Mouse (Mus musculus) forebrain, embryonic 16.5 days (tissue): ENCODE data around the gene Cacna1h. TPM values are rescaled to one million over a fixed set of nuclear protein-coding genes. Genes with fewer than 3 reads are reported as not detected.

Experiments used
- ATAC-seq: fragments of 200-750 bp; cut with Nextera tagmentation; 2 replicates; pipeline ENCODE4 v1.8.0; 2017; ENCODE audit warnings: mild to moderate bottlenecking, moderate library complexity
- H3K27ac ChIP-seq: fragments of 300-500 bp; sonication (generic); 2 replicates; pipeline ENCODE4 v1.5.1; 2014; ENCODE audit warnings: low read length, control low read depth
- H3K27me3 ChIP-seq: fragments of 300-500 bp; sonication (generic); replicated peaks from 2 replicates; pipeline ENCODE4 v1.6.1; 2014; ENCODE audit warnings: low read length; ENCODE audit not compliant: control insufficient read depth, insufficient read depth
- H3K36me3 ChIP-seq: fragments of 300-500 bp; sonication (generic); 2 replicates; pipeline ENCODE4 v1.6.1; 2014; ENCODE audit not compliant: control insufficient read depth, insufficient read depth
- H3K4me1 ChIP-seq: fragments of 300-500 bp; sonication (generic); replicated peaks from 2 replicates; pipeline ENCODE4 v1.6.1; 2014; ENCODE audit warnings: low read length; ENCODE audit not compliant: control insufficient read depth, insufficient read depth
- H3K4me2 ChIP-seq: fragments of 300-500 bp; sonication (generic); 2 replicates; pipeline ENCODE4 v1.6.1; 2014; ENCODE audit warnings: mild to moderate bottlenecking, low read length, control low read depth
- H3K4me3 ChIP-seq: fragments of 300-500 bp; sonication (generic); replicated peaks from 2 replicates; pipeline ENCODE4 v1.5.1; 2014; ENCODE audit warnings: mild to moderate bottlenecking, low read length, control low read depth
- H3K9ac ChIP-seq: fragments of 300-500 bp; sonication (generic); replicated peaks from 2 replicates; pipeline ENCODE4 v1.6.1; 2014; ENCODE audit warnings: low read depth, low read length, control low read depth
- H3K9me3 ChIP-seq: fragments of 300-500 bp; sonication (generic); 2 replicates; pipeline ENCODE4 v1.6.1; 2016; ENCODE audit warnings: low read length; ENCODE audit not compliant: control insufficient read depth
- WGBS: fragments of 180-500 bp; shearing (Covaris S2); extraction: QIAGEN DNeasy Blood & Tissue Kit; methylation state at CpG from one replicate; pipeline ENCODE4 v1.1.7; 2014; 5-methylcytosine and 5-hydroxymethylcytosine counted together
- polyA plus RNA-seq: library from polyadenylated mRNA; unstranded; fragments of >200 nt; fragmentation: Nextera tagmentation; extraction: Ambion mirVana; gene quantifications from 2 replicates; pipeline ENCODE4 v1.2.1, GENCODE M21; 2015

Gene Cacna1h
- polyA plus RNA-seq, 1 experiment from 2014 or later = 14.7 TPM

- no peak overlapping the region for H3K27ac ChIP-seq
- no peaks in the 10 kb centered on the region for H3K27me3 ChIP-seq
- H3K36me3 ChIP-seq = no peaks in the 10 kb centered on the region
- 91% methylated on average over 4 of the region's 4 CpGs for WGBS
- no peak overlapping the region for H3K9ac ChIP-seq
- no peak for ATAC-seq
- H3K4me2 ChIP-seq = no peak overlapping the region
- H3K9me3 ChIP-seq = no peaks in the 10 kb centered on the region
- H3K4me3 ChIP-seq = no peak overlapping the region
- H3K4me1 ChIP-seq = peaks cover 11% of the 10 kb centered on the region
These were observed 39.1 kb downstream of the Cacna1h start for GRCm38 (mm10) chr17:25394526-25394925.

GRCm38 (mm10) chr17:25374011-25374410 lies 59.6 kb downstream of the Cacna1h start:
- H3K4me3 ChIP-seq = no peak overlapping the region
- no peak overlapping the region for H3K9ac ChIP-seq
- H3K4me2 ChIP-seq = no peak overlapping the region
- no peaks in the 10 kb centered on the region for H3K4me1 ChIP-seq
- peaks cover 2% of the 10 kb centered on the region; the same call in 1 of the 2 replicates for H3K36me3 ChIP-seq
- 43% methylated on average over 9 of the region's 9 CpGs for WGBS
- no peaks in the 10 kb centered on the region for H3K9me3 ChIP-seq
- no peak for ATAC-seq
- no peaks in the 10 kb centered on the region for H3K27me3 ChIP-seq
- no peak overlapping the region for H3K27ac ChIP-seq

- 84% methylated on average over 8 of the region's 8 CpGs for WGBS
- H3K4me1 ChIP-seq = no peaks in the 10 kb centered on the region
- H3K4me2 ChIP-seq = no peak overlapping the region
- ATAC-seq = no peak
- H3K36me3 ChIP-seq = peaks cover 2% of the 10 kb centered on the region; the same call in 1 of the 2 replicates
- H3K9ac ChIP-seq = no peak overlapping the region
- H3K27ac ChIP-seq = no peak overlapping the region
- no peak overlapping the region for H3K4me3 ChIP-seq
- H3K9me3 ChIP-seq = no peaks in the 10 kb centered on the region
- no peaks in the 10 kb centered on the region for H3K27me3 ChIP-seq
These were observed 61.1 kb downstream of the Cacna1h start for GRCm38 (mm10) chr17:25372491-25372890.

GRCm38 (mm10) chr17:25368973-25369372 lies 64.6 kb downstream of the Cacna1h start, which contains the start of gene Tpsg1:
Tpsg1 (plus strand) TSS chr17:25369273.
- 86% methylated on average over 3 of the region's 3 CpGs for WGBS
- no peak within 1 kb of the TSS for H3K27ac ChIP-seq
- H3K36me3 ChIP-seq = no peaks in the 10 kb centered on the region
- H3K4me3 ChIP-seq = no peak within 1 kb of the TSS
- no peaks in the 10 kb centered on the region for H3K4me1 ChIP-seq
- H3K9ac ChIP-seq = no peak within 1 kb of the TSS
- H3K9me3 ChIP-seq = no peaks in the 10 kb centered on the region
- no peaks in the 10 kb centered on the region for H3K27me3 ChIP-seq
- no peak within 1 kb of the TSS for H3K4me2 ChIP-seq
- no peak for ATAC-seq

GRCm38 (mm10) chr17:25366005-25366404 lies 67.6 kb downstream of the Cacna1h start, which contains the start of gene Tpsb2:
Tpsb2 (plus strand) TSS chr17:25366305.
- H3K4me2 ChIP-seq = no peak within 1 kb of the TSS
- H3K36me3 ChIP-seq = no peaks in the 10 kb centered on the region
- H3K9me3 ChIP-seq = no peaks in the 10 kb centered on the region
- no peaks in the 10 kb centered on the region for H3K4me1 ChIP-seq
- H3K9ac ChIP-seq = no peak within 1 kb of the TSS
- no peak within 1 kb of the TSS for H3K4me3 ChIP-seq
- H3K27ac ChIP-seq = no peak within 1 kb of the TSS
- H3K27me3 ChIP-seq = no peaks in the 10 kb centered on the region
- 71% methylated on average over 2 of the region's 2 CpGs for WGBS
- ATAC-seq = no peak

- Histone ChIP-seq H3K4me3 (no peak overlapping the region), H3K4me1 (no peaks in the 10 kb centered on the region), H3K4me2 (no peak overlapping the region), H3K27me3 (no peaks in the 10 kb centered on the region), H3K9ac (no peak overlapping the region), H3K36me3 (no peaks in the 10 kb centered on the region), H3K27ac (no peak overlapping the region), H3K9me3 (no peaks in the 10 kb centered on the region)
- ATAC-seq = no peak
- WGBS = 0% methylated on average over 1 of the region's 1 CpGs
These were observed 69.9 kb downstream of the Cacna1h start for GRCm38 (mm10) chr17:25363726-25364125.

GRCm38 (mm10) chr17:25361291-25361690 lies 72.3 kb downstream of the Cacna1h start:
- 73% methylated on average over 2 of the region's 2 CpGs for WGBS
- Histone ChIP-seq H3K27me3 (no peaks in the 10 kb centered on the region), H3K4me1 (no peaks in the 10 kb centered on the region), H3K9me3 (no peaks in the 10 kb centered on the region), H3K27ac (no peak overlapping the region), H3K9ac (no peak overlapping the region), H3K36me3 (no peaks in the 10 kb centered on the region), H3K4me2 (no peak overlapping the region), H3K4me3 (no peak overlapping the region)
- ATAC-seq = no peak

- no peak within 1 kb of the TSS for H3K4me2 ChIP-seq
- H3K9me3 ChIP-seq = no peaks in the 10 kb centered on the region
- no peak within 1 kb of the TSS for H3K4me3 ChIP-seq
- H3K27me3 ChIP-seq = no peaks in the 10 kb centered on the region; the same call in 1 of the 2 replicates
- H3K4me1 ChIP-seq = no peaks in the 10 kb centered on the region
- 84% methylated on average over 4 of the region's 4 CpGs for WGBS
- no peak within 1 kb of the TSS for H3K9ac ChIP-seq
- no peaks in the 10 kb centered on the region for H3K36me3 ChIP-seq
- no peak for ATAC-seq
- H3K27ac ChIP-seq = no peak within 1 kb of the TSS
These were observed 88.1 kb downstream of the Cacna1h start, which contains the start of gene Tpsab1 for GRCm38 (mm10) chr17:25345462-25345861. Tpsab1 (minus strand) TSS chr17:25345562.

GRCm38 (mm10) chr17:25341490-25341889 lies 92.1 kb downstream of the Cacna1h start:
- Histone ChIP-seq H3K27me3 (no peaks in the 10 kb centered on the region; the same call in 1 of the 2 replicates), H3K36me3 (no peaks in the 10 kb centered on the region), H3K9me3 (no peaks in the 10 kb centered on the region), H3K4me2 (no peak overlapping the region), H3K27ac (no peak overlapping the region), H3K9ac (no peak overlapping the region), H3K4me1 (no peaks in the 10 kb centered on the region), H3K4me3 (no peak overlapping the region)
- ATAC-seq = no peak
- 63% methylated on average over 3 of the region's 3 CpGs for WGBS

GRCm38 (mm10) chr17:25340003-25340402 lies 93.6 kb downstream of the Cacna1h start:
- H3K4me2 ChIP-seq = no peak overlapping the region
- no peaks in the 10 kb centered on the region for H3K4me1 ChIP-seq
- no peak overlapping the region for H3K27ac ChIP-seq
- H3K9me3 ChIP-seq = no peaks in the 10 kb centered on the region
- H3K36me3 ChIP-seq = no peaks in the 10 kb centered on the region
- ATAC-seq = no peak
- no peak overlapping the region for H3K9ac ChIP-seq
- no peak overlapping the region for H3K4me3 ChIP-seq
- H3K27me3 ChIP-seq = no peaks in the 10 kb centered on the region
- 81% methylated on average over 6 of the region's 6 CpGs for WGBS
